Mouse (Mus musculus) CD8-positive naive resting alpha-beta T cell, adult 2 months (primary cell): ENCODE results near the gene Cpne4.

Experiments
- DNase-seq, 2 experiments: peaks; one replicate each; pipeline ENCODE4 v3.0.0; 2022; ENCODE audit warnings: low read depth in 2 of 2, low spot score in 2 of 2

Gene Cpne4

DNA sequence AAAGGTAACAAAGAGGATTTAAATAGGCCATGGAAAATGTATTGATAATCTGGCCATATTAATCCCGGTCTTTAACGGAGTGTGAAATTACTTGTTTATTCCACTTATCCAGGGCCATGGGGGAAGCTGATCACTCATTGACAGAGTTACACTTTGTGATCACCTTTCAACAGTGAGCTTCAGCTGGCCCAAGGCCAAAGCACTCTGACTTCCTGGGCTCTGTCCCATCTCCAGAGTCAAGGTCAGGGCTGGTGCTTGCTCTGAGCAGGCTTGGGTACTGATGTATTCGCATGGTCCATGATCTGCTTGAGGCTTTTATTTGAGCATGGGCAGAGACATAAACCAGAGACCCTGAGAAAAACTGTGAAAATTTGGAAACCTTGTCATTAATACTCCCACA is 131.5 kb downstream of the Cpne4 start:
- DNase-seq, result no peak

DNA sequence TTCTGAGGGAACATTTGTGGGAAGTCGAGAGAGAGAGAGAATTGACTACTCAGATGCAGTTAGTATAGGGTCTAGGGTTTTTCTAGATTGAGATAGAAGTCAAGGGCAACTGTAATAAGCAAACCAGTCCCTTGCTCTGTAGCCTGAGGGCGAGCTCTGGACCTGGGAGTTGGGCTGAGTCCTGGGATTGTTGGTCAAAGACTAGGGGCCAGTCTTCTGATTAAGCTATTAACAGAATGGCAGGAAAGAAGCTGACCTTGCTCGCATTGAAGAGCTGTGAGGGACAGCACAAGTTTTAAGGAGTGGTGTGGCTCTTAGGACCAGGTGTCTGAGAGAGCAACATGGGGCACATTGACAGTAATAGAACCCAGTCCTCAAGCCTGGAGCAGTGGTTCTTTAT is 140.0 kb downstream of the Cpne4 start:
- DNase-seq, result no peak

DNA sequence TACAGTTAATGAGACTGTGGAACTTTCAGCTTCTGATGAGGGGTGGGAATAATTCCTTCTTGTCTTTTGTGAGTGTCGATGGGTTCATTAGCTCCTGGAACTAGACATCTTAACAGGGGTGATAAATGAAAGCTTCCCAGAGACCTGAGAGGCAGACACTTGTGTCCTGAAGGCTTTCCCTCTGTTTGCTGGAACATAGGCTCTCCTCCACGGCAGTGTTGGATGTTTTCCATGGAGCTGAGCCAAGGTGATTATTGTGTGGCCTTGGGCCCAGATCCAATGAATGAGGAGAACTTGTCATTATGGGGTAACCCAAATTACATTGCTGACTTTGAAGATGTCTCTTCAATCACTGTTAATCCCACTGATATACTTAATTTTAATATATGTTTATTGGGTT is 146.1 kb downstream of the Cpne4 start:
- DNase-seq, result no peak

DNA sequence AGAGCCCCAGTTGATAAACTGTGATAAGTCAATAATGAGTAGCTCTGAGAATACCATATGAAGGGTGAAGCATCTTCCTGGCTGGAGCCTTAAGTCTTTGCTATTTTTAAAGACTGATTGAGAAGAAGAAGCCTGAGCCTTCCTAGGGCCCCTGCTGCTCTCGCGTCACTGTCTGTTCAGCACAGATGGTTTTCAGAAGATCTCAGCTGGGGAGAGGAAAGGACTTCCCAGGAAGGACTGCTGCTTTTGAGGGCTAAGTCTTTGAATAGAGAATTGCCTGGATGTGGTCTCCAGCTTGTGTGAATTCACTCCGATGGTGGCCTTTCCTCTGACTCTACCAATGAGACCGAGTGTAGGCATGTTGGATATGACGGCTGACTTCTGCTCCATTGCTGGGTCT is 163.7 kb downstream of the Cpne4 start:
- DNase-seq, result no peak

DNA sequence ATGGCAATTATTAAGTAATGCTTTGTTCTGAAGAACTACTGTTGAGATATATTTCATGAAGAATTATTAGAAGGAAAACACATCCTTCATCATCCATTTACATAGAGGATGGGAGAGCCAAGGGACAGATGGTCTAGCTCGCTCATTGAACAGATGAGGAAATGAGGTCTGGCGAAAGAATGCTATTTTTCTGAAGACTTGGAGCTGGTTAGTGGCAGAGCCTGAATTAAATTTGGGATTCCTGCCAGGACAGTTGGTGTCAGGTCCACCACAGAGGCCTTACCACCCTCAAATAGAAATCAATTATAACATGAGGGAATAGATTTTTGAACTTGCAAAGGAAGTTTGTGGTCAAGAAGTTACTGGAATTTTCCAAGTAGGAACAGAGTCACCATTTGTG is 178.2 kb downstream of the Cpne4 start:
- DNase-seq, result no peak

DNA sequence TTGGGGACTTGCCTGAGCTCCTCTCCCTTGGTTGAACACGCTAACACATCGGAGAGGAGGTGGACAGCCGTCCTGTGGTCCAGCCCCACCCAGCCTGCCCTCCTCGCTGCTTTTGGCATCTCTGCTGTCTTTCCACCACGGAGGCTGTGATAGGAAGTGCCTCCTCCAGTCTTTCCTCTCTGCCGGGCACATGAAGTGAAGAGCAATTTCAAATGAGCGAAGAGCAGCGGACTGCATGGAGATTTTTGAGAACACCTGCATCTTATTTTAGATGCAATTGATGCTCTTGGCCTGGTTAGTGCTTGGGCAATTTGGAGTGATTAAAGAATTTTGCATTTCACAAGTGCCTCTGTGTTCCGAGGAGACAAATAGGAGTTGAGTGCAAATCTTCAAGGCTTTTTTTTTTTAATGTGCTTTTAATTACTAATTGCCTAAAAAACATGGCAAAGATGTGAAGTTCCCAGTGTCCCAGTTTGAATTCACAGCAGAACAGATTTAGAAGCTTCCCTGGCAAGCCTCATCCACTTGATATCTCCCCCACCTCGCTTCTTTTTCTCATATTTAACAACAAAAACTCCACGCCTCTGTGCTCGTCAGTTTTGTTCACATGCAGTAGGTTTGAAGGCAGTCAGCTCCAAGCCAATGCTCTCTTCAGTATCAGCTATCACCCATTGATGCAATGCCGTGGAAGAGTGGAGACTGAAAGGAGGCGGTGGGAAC is 195.7 kb downstream of the Cpne4 start:
- DNase-seq, result no peak

DNA sequence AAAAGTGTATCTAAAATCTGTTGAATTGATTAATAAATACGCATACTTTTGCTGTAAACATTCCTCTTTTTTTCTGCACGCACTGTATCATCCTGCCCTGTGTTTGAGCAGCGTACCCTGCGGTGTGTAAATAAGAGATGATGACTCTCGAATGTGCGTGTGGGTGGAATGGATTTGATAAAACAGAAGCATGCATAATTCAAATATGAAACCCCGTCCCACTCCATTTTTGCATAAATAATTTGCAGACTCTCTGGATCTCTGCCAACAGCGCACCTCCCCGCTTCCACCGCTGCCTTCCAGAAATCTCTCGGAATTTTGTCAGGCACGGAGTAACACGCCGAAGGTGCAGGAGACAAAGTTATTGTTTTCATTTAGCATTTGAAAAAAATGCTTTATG is 208.4 kb downstream of the Cpne4 start:
- DNase-seq, result no peak

DNA sequence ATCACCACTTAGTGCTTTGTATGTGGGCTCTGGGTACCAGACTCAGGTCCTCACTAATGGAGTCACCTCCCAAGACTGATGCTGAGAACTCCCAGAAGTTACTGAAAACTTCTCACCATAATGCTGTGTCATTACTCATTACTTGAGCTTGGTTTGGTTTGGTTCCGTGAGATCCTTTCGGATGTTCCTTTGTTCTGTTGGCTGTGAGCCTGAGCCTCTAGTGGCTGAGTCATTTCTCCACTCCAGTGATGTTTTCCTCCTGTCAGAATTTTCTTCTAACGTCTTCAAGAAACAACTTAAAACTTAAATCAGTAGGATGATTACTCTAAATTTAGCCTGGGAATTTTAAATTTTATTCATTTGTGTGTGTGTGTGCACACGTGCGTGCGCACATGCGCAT is 212.9 kb downstream of the Cpne4 start:
- no peak for DNase-seq

DNA sequence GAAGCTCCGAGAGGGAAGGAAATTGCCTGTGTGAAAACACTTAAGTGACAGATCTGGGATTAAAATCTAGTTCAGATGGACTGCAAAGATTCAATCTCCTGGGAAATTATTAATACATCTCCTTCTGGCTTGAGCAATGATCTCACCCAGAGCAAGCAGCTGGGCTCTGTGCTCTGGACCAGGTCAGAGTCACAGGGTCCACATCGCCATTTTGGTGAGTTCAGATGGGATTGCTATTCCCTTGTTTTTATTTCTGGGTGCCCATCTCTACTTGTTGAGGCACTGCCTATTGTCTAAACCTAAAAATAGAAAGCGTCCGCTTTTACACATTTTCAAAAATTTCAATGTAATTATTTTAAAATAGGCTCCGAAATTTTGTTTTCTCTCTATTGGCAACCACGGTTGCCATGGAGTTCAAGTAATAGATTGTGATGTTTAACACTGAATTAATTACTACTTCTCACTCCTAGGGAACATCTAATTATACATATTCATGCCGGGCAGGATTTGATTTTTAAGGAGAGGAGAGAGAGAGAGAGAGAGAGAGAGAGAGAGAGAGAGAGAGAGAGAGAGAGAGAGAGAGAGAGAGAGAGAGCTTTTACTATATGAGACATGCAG is 229.2 kb downstream of the Cpne4 start:
- DNase-seq, result no peak

DNA sequence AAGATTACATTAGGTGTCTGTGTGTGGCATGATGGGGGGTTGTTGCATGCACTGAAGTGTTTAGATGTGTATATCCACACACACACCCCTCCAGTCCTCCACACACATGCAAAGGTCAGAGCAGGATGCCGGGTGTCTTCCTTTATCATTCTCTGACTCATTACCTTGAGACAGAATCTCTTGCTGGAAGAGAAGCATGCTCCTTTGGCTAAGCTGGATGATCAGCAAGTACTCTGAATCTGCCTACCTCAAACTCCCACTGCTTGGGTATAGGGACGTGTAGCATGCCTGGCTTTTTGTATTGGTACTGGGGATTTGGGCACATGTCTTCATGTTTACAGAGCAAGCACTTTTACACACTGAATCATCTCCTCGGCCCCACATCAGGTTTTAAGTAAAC is 230.0 kb downstream of the Cpne4 start:
- no peak for DNase-seq

DNA sequence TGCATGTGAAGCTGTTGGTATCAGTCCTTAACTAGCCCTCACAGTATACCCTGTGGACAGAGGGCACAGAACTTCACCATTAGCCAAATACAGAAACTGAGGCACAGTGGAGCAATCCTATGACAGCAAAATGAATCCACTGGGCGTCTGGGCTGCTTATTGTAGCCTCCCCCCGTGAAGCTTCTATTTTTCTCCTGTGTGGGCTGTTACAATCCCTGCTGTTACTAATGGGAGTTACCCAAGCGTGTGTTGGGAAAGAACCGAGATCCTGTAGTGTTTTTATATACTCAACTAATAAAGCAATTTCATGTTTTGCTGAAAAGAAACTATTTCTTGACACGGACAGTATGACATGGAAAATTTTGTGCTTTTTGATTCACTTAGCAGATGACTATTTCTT is 230.7 kb downstream of the Cpne4 start:
- no peak for DNase-seq

DNA sequence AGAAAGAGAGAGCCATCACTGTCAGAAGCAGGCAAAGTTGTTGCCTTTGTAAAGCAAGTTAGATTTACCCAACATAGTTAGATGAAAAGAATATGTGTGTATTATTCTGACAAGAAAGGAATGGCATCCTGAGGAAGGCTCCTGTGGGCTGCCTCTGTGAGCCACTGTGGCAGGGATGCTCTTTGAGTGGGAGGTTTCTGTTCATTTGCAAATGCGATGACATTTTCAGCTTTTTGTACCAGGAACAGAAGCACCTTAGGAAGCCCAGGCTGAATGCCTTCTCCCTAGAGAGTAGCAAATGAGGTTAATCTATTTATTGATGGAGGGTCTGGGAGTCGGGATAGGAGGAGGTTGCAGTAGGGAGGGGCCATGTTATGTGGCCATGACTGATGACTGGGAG is 249.5 kb downstream of the Cpne4 start:
- no peak for DNase-seq

DNA sequence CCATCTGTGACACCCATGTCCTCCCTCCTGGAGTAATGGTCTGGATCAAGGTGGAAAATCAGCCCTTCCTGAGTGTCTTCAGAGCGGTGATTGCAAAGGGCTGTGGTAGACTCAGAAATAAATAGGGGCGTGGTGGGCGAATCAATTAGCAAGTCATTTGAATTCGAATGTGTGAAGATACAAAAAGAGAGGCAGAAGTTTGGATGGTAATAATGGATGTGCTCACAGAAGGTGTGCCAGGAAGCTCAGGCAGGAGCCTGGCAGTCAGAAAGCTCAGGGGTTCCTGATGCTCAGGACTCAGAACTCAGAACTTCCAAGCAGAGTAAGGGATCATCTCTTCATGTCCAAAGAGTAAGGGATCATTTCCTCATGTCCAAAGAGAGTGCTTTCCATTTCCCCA is 257.7 kb downstream of the Cpne4 start:
- DNase-seq, result no peak

DNA sequence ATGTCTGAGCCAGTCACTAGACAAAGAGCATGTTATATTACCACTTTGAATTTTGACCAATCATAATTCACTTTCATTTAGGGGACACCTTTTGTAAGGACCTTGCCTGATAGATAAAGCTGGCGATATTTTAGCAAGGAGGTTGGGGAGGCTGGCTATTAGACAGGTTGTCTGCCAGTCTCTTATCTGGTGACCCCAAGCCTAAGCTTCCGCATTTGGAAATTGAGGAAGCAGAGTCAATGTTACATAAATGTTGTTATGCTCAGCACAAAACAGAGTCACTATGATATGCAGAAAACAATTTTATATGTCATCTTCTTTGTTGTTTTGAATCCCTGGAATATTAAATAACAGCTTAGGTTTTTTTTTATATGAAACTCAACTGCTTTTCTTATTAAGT is 267.6 kb downstream of the Cpne4 start:
- no peak for DNase-seq

DNA sequence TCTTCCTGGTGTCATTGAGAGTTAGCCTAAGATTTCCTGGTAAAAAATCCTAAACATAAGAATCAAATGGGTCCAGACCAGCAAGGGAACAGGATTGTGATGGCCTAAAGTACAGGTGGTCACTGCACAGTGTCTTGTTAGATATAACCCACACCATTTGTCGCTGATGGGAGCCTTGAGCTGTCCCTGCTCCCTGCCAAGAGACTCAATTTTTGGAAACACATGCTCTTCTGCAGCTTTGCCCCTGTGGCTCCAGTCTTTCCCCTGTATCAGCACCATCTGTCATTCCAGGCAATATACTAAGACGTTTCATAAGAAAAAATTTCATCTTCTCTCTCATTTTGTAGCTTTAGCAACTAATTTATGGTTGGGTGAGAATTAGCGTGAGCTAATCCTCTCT is 281.6 kb downstream of the Cpne4 start:
- no peak for DNase-seq

DNA sequence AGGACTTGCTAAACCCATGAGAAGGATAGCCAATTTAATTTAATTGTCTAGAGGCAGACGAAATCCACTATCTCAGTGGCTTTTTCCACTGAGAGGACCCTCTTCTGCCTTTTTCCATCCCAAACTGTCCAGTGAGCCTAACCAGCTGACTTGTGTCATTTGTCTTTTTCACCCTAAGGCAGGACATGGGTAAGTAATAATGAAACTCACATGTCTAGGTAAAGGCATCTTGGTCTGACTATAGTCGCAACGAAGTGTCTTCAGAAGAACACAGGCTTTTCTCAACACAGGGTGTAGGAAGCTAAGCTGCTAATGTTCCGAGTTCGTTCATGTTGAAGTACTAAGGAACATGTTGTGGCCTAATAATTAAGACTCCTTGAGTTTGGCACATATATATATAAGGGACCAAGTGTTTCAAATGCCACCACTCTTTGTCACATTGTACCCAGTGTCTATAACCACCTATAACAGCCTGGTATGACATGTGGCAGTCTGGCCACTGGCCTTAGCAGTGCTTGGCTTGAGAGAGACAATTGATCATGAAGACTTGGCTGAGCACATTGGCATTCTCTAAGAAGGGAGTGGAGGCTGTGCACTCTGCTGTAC is 286.0 kb downstream of the Cpne4 start:
- no peak for DNase-seq

DNA sequence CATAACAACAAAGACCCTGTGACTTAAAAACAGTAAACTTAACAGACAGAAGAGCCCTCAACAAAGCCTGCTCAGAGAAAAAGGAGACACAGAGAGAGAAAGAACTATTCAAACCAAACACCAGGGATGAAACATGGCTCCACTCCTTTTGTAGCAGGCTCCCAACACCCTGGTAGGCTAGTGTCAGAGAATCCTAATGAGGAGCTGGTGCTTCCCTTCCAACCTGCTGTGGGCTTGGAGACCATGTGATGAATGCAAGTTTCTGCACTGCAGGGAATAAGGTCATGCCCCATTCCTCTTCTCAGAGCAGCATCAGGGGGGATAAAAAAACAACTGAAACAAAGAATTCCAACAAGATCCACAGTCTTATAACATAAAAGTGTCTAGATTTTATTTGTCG is 290.8 kb downstream of the Cpne4 start:
- DNase-seq, result no peak

DNA sequence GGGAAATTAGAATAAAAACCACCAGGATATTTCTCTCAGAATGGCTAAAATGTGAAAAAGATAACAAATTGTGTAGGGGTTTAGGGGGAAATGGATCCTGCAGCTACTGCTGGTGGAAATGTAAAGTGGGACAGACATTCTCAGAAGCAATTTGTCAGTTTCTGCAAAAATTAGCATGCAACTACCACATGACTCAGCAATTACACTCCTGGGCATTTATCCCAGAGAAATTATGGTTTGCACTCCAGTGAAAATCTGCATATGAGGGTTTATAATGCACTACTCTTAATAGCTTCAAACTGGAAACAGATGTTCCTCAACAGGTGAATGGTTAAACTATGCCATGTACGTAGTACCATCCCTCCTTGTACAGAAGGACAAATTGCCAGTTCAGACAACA is 294.2 kb downstream of the Cpne4 start:
- DNase-seq, result no peak

DNA sequence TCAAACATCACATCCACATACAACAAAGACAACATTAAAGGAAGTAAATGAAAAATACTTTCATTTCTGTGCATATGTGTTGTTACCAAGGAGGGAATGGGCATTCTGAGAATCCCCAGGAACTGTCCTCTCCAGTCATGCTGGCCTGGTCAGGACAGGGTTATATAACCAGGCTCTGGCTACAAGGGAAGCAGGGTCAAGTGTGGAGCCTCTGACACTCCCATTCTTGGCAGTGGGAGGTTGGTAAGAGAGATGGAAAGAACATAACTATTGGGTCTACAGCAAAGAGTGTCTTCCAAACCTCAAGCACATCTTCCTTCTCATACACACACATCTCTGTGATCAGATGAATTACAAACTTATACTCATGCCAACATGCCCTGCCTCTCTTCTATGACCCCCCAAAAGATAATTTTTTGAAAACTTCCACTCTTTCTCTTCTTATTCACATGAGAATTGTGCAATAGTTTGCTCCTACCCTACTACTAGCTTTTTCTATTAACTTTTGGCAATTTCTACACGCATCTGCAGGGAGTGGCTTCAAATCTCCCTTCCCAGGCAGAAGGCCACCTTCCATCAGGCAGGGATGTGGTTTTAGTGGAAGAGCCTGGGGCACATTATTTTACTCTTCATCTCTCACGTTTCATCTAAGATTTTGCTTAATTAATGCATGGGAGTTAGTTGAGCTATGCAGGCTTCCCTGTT is 298.3 kb downstream of the Cpne4 start:
- no peak for DNase-seq

DNA sequence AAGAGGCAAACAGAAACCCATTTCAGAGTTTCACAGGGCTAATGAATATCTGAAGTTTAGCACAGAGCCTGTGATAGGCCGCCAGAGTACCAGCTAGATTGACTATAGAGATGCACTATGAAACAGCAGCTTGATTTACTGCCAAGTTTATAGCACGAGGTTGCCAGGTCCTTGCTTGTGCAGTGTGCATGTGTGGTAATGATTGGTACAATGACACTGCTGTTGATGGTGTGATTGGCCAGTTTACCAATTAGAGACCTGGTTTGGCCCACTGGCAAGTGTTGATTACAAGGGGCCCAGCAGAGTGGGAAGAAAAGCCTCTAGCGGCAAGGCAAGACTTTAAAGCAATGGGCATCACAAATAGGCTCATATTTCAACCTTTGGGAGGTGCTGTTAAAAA is 306.6 kb downstream of the Cpne4 start:
- DNase-seq, result no peak

DNA sequence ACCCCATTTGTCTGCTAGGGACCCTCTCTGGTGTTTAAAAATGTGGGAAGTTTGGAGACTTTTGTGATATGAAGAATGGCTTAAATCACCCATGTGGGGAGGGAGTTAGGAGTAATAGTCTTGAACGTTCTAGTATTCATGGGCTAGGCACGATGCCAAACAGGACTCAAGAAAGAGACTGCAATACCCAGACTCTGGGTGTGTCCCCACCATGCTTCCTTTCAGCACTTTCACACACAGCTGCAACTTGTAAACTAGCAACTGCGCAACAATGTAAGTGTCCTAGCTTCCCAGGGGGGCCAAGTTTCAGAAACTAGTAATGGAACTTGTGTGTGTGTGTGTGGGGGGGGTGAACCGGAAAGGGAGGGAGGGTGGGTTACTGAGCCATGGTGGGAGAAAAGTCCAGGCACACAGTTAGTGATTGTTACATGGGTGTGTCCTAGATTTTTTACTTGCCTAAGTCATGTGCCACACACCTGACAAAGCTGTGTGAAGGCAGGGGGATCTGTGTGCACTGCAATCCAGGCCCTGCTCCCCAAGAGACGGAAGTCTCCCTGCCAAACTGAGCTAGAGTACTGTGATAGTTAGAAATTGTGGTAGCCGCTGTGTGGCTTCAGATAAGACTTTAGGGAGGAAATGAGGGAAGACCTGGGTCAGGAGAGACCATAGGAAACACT is 307.3 kb downstream of the Cpne4 start:
- DNase-seq, result no peak

DNA sequence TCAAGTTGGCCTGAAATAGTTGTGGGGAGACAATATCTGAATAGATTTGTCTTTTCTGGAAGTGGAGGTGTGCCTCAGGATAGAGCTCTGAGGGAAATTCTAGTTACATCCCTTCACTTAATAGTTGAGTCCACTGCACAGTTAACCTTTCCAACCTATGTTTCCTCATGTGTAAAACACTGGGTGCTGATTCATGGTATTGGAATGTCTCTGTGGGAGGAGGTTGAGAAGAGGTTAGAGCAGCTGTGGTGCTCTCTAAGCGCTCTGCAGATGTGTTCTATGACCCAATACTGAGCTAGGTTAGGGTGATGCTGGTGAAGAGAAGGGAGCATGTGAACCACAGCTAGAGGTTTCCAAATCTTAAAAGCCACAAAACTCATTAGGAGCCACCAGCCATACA is 318.7 kb downstream of the Cpne4 start:
- no peak for DNase-seq
